Mouse (Mus musculus) urinary bladder, adult 18-20 months (tissue): ENCODE measurements around the gene Pah.
A peak's percentile ranks its signal among the peaks of the same experiment; 100 is the strongest.

ENCODE experiments used
- DNase-seq, 2 experiments: peaks; one replicate each; pipeline ENCODE4 v3.0.0; 2022; ENCODE audit warnings: low spot score in 2 of 2, mixed read lengths in 2 of 2

Gene Pah

GRCm38 (mm10) chr10:87521646-87522045, at the start of gene Pah:
TSS of gene Pah (plus strand) at chr10:87521795.
- DNase-seq: no peak

GRCm38 (mm10) chr10:87473475-87474131, 48.0 kb upstream of the Pah start:
- DNase-seq: no peak

GRCm38 (mm10) chr10:87474971-87475370, 46.6 kb upstream of the Pah start:
- DNase-seq: no peak

GRCm38 (mm10) chr10:87477895-87478294, 43.7 kb upstream of the Pah start:
- DNase-seq: no peak

- no peak for DNase-seq
These were observed 36.5 kb upstream of the Pah start for GRCm38 (mm10) chr10:87484831-87485720.

- DNase-seq: no peak
These were observed 35.6 kb upstream of the Pah start for GRCm38 (mm10) chr10:87485721-87486620.

GRCm38 (mm10) chr10:87488429-87489145, 33.0 kb upstream of the Pah start:
- DNase-seq: peak in 1 of 2 experiments; percentile 19

- no peak for DNase-seq
These were observed 32.2 kb upstream of the Pah start for GRCm38 (mm10) chr10:87489246-87490009.

GRCm38 (mm10) chr10:87490328-87490727, 31.3 kb upstream of the Pah start:
- no peak for DNase-seq

GRCm38 (mm10) chr10:87491485-87492040, 30.0 kb upstream of the Pah start:
- no peak for DNase-seq

GRCm38 (mm10) chr10:87492332-87492660, 29.3 kb upstream of the Pah start:
- DNase-seq: no peak

- DNase-seq: peak in 1 of 2 experiments; percentile 31
These were observed 28.7 kb upstream of the Pah start for GRCm38 (mm10) chr10:87492661-87493551.

- no peak for DNase-seq
These were observed 28.0 kb upstream of the Pah start, which contains the start of gene Ascl1 for GRCm38 (mm10) chr10:87493576-87493975. TSS of gene Ascl1 (minus strand) at chr10:87493660.

- DNase-seq: no peak
These were observed 27.4 kb upstream of the Pah start for GRCm38 (mm10) chr10:87494176-87494575.

- no peak for DNase-seq
These were observed 27.0 kb upstream of the Pah start for GRCm38 (mm10) chr10:87494596-87494995.

- no peak for DNase-seq
These were observed 24.5 kb upstream of the Pah start for GRCm38 (mm10) chr10:87497056-87497455.

GRCm38 (mm10) chr10:87500926-87501658, 20.5 kb upstream of the Pah start:
- no peak for DNase-seq

- DNase-seq: no peak
These were observed 19.9 kb upstream of the Pah start for GRCm38 (mm10) chr10:87501659-87502042.

GRCm38 (mm10) chr10:87502283-87502682, 19.3 kb upstream of the Pah start:
- DNase-seq: no peak
